Mouse (Mus musculus): ENCODE measurements at regions not wholly inside any gene's neighbourhood (a gene's known extent, or its start where the extent isn't known, plus 50 kb on each side); places are given as distances from the start of the nearest gene placed in this dataset.
A peak's percentile ranks its signal among the peaks of the same experiment; 100 is the strongest.

DNA sequence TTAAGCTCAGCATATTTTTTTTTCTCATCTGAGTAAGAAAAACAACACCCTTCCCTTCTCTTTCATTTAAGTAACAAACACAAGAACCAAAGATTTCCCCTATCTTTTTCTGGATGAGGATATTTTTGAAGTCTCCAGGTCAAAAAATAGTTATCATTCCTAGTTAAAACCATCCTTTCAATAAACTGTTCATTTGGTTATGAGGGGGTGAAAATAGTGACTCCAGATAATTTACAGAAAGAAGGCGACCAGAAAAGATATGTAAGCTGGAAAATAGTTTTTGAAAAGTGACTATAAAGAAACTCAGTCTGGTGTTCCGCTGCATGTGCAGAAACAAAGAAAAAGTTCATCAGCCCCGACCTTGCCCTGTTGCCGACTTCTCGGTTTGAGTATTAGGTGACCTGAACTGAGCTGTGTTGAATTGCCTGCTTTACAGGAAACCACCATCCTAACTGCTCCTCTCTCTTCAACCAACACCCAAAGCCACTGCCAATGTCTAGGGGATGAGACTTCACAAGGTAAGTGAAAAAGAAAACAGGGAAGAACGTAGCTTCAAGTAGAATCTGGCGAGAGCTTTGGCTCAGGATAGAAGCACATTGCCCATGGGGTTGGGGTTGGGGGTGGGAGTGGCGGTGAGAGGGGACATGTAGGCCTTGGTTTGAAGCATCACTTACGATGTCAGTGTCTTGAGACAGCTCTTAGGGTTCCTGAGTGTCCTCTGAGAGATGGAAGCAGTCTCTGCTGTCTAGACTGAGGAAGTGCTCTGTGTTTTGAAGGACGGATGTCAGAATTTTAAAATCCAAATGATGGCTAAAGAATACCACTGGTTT is 104.6 kb downstream of the Ube2e3 start:
- DNase-seq (ENCODE audit: low spot score in 2 of 2): no peak

DNA sequence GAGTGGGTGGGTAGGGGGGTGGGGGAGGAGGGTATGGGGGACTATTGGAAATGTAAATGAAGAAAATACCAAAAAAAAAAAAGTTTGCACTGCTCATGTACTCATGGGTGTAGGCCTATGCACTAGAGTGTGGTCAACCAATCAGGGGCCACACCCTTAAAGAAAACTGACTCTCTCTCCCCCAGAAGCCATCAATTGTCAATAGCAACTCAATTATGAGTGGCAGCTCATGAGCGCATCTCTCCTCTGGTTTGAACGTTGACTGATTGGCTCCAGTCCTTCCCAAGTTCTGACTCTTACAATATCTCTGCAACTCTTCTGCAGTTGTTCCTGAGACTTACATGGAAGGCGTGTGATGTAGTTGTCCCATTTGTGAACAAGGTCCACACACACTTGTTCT is 105.9 kb downstream of the Ube2e3 start:
- no peak for DNase-seq (ENCODE audit: low spot score in 2 of 2)

DNA sequence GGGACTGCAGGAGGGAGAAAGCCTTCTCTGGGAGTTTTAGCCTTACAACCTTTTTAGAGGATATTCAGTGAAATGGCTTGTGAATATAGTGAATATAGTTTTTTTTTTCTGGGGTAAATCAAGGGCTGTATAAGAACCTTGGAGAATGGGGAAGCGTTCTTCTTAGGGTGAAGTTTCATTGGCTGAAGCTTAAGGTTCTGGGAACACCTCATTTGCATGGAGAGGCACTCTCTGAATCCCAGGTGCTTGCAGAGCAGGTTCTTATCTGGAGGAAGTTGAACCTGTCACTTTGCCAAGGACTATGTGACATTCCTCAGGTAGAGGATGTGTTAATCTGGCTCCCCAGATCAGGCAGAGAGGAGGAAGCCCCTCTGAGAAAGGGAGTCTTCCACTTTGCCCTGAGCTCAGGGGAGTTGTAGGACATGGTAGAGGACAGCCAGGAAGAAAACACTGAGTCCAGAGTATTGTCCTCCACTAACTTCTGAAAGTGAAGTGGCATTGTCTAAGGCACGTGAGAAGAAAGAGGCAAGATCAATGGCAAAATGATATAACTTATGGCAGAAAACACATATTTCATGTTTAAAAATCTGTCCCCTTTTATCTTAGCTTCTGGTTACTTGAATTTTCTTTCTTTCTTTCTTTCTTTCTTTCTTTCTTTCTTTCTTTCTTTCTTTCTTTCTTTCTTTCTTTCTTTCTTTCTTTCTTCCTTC is 106.9 kb downstream of the Ube2e3 start:
- DNase-seq (ENCODE audit: low spot score in 2 of 2): no peak

DNA sequence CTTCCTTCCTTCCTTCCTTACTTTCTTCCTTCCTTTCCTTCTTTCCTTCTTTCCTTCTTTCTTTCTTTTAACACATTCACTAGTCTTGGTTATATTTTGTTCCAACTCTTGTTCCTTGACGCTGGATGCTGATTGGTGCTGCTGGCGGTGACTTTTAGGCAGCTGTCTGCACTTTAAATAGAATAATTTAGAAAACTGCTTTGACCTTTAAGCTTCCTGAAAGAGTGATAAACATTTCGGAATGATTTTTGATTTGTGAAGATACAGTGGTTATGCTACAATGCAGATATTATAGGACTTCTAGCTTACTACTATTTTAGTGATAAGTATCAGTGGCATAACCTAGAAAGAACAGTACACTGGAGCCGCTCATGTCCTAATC is 107.5 kb downstream of the Ube2e3 start:
- DNase-seq (ENCODE audit: low spot score in 2 of 2): no peak

DNA sequence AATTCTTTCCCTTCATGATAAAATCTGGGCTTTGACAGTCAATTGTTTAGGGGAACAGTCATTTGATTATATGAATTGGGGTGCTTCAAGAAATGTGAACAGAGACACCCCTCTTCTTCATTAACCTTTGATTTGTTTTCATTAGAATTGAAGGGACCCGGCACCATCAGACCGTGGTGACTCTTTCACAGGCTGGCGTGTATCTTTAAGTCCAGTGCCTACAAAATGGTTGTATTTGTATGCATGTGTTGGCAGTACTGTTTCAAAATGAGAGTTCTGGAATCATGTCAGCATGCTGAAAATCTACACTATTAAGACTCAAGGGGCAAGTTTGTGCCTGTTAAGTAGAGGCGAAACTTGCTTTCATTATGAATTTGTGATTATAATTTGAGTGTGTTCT is 108.2 kb downstream of the Ube2e3 start:
- DNase-seq (ENCODE audit: low spot score in 2 of 2): no peak

DNA sequence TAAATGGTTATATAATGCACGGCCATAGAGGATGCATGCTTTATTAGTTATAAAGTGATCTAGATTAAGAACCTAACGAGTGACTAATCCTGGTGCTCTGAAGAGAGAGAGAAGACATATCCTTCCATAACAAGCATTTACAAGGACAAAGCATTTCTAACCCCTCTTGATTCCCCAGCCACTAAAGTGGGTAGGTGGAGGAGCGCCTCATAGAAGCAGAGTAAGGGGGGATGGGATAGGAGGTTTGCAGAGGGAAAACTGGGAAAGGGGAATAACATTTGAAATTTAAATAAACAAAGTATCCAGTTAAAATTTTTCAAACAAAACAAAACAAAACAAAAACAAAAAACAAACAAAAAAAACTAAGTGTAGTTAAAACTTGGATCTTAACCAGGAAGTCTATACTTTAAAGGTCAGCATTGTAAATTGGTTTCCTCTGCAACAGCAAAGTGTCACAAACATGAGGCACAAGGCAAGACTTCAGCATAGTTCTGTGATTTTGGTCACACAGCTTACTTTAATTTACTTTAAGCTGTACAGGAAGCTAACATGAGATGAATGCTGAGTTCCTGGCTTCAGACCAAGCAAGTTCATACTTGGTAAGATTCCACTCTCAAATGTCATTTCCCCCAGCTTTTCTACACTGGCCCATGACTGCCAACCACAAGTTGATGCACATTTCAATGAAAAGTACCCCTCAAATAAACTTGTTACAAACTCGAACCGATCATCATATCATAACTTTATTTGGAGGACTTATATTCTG is 109.9 kb downstream of the Ube2e3 start:
- DNase-seq (ENCODE audit: low spot score in 2 of 2): no peak

DNA sequence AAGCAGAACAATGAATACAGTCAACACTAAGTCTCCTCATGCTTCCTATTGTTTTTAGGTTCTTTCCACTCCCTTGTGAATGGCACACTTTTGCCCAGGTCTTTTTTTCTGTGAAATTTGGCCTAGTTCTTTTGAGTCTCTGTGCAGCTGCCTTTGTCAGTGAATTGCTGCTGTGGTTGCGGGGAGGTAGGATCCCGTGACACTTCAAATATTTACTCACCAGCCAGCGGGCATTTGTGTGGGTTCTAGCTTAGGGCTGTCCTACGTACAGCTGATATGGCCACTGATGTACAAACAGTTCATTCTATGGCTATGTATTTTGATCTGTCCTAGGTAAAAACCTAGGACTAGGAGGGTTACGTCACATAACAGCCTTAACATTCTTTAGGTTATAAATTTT is 112.1 kb downstream of the Ube2e3 start:
- no peak for DNase-seq (ENCODE audit: low spot score in 2 of 2)

DNA sequence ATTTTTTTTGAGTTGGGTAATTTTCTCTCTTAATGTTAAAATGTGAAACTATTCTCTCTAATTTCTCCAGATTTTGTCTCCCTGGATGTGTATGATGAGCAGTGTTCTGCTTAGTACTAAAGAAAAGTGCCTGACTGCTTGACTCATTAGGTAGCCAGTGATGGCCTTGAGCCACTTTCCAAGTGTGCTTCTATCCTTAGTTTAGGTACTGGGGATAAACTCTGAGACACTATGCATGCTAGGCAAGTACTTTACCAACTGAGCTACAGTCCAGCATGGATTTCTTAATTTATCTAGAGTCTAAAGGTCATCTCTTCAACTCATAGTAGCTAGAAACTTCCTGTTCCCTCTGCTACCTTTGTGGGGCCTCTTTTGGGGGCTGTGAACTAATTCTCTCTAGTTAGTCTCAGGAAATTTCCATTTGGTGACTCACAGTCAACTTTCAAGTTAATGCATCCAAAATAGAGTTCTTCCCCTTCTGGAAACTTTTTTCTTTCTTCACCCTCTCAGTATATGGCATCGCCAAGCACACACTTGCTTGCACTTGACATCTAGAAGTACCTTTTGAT is 112.8 kb downstream of the Ube2e3 start:
- DNase-seq (ENCODE audit: low spot score in 2 of 2): no peak

DNA sequence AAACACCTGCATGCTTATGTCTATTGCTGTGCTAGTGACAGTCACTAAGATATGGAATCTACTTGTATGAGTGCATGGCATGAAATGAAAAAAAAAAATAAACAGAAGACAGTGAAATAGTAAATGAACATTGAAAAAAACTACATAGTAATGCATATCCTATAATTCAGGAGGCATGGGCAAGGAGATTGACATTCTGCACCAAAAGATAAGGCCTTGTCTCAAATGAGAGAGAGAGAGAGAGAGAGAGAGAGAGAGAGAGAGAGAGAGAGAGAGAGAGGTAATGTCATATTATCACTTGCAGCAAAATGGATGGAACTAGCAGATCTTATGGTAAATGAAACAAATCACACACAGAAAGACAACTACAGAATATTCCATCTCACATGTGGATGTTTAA is 115.4 kb downstream of the Ube2e3 start:
- DNase-seq (ENCODE audit: low spot score in 2 of 2): no peak

DNA sequence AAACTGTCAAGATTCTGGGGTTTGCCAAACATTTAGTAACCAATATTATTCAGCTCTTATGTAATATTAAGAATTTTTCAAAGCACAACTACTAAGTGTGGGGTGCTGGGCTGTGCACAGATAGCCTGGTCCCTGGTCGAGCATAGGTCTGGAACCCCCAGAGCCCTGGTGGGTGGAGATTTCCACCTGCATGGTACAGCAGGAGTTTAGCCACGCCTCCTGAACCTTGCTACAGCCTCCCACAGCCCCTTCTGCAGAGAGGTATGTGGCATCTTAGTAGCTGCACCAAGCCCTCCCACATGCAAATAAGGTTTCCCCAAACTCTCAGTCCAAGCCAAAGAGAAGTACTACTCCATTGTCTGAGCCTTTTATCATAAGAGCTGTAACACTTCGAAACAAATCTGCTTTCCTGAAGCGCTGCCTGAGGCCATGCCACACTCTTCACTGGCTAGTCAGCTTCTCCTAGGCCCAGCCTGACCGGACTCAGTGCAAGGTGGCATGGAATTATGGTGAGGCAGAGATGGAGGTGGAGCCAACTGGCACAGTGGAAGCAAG is 116.1 kb downstream of the Ube2e3 start:
- DNase-seq (ENCODE audit: low spot score in 2 of 2): no peak

DNA sequence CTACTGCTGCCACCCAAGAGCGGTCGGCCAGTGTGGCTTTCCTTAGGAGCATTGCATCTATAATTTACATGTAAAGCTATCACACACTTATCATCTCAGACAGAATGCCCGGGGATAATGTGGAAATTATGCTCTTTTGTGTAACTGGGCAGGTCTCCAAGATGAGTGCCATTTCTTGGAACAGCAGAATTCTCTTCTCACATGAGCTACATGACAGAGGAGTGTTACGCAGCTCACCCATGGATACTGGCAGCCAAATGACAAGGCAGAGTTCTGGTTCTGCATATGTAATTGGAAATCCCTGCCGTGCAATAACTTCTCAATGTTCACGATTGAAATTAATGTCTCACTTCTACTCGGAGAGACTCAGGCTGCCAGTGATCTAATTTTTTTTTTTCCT is 119.1 kb downstream of the Ube2e3 start:
- DNase-seq (ENCODE audit: low spot score in 2 of 2): peak in 1 of 2 experiments; percentile 5

DNA sequence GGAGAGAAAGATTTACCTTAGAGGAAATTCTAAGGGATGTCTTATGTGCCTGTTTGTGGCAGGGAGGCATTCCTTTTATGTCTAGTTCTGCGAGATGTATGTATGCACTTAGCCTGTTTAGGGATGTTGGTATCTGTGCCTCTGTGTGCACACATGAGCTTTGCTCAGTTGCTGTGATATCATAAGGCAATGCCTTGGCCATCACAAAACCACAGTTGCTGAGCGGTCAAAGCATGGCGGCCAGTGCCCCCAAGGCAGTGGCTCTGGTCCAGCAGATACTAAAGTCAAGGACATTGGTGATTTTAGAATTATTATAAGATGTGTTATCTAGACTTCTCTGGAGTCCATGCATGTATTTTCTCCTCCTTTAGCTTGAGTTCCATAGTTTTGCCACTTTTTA is 119.5 kb downstream of the Ube2e3 start:
- no peak for DNase-seq (ENCODE audit: low spot score in 2 of 2)

DNA sequence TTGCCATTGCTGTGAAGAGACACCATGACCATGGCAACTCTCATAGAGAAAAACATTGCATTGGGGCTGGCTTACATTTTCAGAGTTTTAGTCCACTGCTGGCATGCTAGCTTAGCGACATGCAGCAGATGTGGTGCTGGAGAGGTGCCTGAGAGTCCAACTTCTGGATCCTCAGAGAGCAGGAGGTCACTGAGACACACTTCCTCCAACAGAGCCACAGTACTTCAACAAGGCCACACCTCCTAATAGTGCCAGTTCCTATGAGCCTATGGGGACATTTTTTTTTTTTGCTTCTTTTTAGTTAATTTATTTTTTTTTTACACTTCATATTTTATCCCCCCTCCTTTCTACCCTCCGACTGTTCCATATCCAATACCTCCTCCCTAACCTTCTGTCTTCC is 120.3 kb downstream of the Ube2e3 start:
- DNase-seq (ENCODE audit: low spot score in 2 of 2): no peak

DNA sequence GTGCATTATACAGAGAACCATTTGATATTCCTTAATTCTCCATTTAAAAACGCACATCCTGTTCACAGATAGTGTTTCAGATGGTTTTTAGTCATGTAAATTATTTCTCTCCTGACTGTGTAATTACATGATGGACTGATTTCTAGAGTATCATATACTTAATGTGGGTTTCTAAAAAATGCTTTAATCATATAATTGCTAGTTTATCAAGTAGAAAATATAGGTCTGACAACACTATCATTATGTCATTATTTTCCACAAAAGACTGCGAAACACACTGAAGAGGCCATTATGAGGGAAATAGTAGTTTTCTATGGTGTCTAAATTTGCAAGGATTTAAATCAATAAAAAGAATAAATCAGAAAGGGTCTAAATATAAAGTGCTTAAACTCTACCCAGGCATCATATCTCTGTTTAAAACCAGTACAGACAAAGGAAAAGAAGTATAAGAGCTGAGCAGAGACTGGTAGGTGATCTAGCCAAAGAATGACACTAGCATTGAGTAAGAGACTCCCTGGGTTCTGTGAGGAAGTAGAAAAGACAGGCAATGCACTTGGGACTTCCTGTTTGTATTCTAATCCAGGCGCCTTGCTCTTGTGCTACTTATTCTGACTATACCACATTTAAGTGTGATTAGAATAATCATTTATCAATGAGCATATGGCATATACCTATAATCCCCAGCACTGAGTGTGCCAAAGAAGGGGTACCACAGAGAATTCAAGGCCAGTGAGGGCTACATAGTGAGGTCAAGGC is 127.1 kb downstream of the Ube2e3 start:
- DNase-seq (ENCODE audit: low spot score in 2 of 2): no peak

DNA sequence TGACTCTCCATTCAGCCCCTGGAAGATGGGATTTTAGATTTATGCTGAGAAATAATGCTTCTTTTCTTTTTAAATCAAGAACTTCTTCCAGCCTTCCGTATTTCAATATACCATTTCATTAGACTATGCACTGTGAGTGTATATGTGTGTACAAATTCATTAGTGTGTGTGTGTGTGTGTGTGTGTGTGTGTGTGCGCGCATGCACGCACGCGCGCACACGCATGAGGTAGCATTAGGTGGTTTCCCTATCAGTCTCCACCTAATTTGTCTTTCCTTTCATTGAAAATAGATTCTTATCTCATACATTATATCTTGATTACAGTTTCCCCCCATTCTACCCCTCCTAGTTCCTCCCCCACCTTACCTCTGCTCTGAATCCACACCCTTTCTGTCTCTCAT is 130.7 kb downstream of the Ube2e3 start:
- DNase-seq (ENCODE audit: low spot score in 2 of 2): no peak

DNA sequence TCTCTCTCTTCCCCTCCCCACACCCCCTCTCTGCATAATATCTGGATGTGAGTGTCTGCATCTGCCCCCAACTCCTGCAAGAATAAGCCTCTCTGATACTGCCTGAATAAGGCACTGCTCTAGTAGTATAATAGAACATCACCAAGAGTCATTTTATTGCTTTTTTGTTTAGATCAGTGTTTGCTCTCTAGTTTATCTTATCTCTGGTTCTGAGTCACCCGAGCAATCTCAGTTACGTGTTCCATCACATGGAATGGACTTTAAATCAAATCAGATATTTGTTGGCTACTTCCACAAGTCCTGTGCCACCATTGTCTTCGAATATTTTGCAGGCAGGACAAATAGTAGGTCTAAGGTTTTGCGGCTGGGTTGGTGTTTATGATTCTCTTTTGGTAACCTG is 131.5 kb downstream of the Ube2e3 start:
- DNase-seq (ENCODE audit: low spot score in 2 of 2): no peak

DNA sequence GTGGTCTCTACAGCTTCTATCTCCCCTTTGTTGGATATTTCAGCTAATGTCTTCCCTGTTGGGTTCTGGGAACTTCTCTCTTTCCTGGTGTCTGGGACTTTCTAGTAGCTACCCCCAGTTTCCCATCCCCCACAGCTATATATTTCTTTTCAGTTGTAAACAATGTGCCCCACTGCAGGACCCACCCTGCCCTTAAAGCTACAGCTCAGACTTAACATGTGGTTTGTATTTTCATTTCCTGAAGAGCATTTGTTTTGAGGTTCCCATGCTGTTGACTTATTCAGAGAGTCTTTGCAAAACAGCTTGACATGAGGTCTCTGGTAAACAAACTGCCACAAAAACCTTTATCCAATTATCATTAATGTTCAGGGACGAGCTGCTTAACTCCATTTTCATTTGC is 136.9 kb downstream of the Ube2e3 start:
- no peak for DNase-seq (ENCODE audit: low spot score in 2 of 2)

DNA sequence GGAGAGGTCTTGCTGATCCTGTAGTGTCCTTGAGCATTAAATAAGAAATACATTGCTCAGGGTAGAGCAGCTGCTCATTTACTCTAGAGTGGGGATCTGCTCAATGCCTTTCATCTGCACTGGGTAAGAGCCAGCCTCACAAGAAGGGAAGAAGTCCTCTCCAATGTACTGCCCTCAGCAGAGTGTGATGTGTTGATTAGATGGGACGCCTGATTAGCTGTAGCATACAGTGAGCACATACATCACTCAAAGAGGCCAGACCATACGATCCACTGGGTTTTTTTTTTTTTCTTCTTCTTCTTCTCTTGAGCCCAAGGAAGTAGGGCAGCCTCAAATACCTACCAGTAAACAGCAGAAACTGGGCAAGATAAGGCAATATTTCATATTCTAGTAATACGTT is 140.7 kb downstream of the Ube2e3 start:
- DNase-seq (ENCODE audit: low spot score in 2 of 2): no peak

DNA sequence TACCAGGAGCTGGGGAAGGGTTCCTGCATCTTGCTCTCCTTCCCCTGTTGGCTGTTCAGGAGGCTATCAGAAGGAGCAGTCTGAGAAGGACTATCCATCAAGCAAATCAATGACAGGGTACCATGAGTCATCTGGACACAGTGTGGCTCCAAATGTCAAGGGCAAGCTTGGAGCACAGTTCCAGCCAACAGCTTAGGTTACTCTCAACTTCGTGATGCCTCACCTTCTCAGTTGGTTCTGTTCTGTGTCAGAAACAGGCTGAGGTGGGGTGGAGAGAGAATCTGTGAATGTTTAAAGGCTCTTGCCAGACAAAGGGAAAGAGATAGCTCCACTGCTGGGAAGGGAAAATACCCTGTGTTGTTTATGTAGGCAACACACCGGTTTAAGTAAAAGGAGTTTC is 141.9 kb downstream of the Ube2e3 start:
- no peak for DNase-seq (ENCODE audit: low spot score in 2 of 2)

DNA sequence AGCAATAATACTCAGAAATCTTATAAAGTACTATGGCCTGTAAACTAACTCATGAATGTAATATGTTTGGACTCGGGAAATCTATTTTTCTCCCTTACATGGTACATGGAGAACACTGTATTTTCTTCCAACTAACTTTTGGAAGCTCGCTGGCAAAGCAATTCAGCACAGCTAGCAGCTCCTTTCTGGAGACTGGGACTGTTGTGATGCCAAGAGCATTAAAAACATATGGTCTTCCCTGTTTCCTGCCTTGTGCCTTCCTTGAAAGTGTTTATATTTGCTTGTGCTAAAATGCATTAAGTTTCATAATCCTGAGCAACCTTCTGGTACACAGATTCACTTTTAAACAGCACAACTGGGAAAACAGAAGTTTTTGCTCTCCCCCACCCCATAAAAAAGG is 142.3 kb downstream of the Ube2e3 start:
- peak in 1 of 2 experiments; percentile 28 for DNase-seq (ENCODE audit: low spot score in 2 of 2)

DNA sequence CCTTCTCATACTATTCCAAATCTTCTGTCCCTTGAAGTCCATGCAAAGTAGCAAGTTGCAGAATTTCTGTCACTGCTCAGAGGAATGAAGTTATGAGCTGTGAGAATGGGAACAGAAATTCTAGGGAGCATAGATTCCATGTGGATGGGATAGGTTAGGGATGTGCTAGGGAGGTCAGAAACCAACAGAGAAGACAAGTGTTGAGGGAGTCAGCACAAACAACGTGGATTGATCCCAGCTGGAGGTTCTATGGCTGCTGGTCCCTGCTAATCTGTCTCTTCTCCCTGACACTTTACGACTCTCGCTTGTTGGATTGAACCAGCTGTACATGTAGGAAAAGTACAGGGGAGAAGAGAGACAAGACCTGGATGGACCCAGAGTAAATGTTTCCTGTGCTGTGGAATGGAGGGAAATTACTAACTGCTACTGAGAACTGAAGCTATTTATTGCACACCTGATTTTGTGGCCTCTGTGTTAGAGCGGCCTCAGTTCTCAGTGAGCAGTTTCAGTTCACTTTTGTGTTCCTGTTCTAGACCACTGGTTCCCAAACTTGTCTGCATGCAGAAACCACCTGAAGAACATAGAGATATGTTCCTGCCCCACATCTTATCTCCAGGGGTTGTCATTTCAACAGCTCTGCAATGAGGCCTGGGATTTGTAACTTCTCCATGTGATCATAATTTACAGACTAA is 151.0 kb downstream of the Ube2e3 start:
- no peak for DNase-seq (ENCODE audit: low spot score in 2 of 2)

Data from left cerebral cortex, adult 9 months (tissue).